Mouse (Mus musculus): ENCODE data around the gene Dhrs7b.
A peak's percentile ranks its signal among the peaks of the same experiment; 100 is the strongest.
"Not testable (repeated sequence)": the region's sequence is repeated elsewhere in the genome, so short reads cannot be mapped to it uniquely, and the experiment has no call there.

Gene Dhrs7b

GRCm38 (mm10) chr11:60830433-60831052, at the start of gene Dhrs7b:
Dhrs7b (plus strand) TSS chr11:60830631.
- DNase-seq, result peak; percentile 93

- no peak for DNase-seq
Measured at GRCm38 (mm10) chr11:60784179-60784922, 46.1 kb upstream of the Dhrs7b start.

- DNase-seq, result peak; percentile 10
Measured at GRCm38 (mm10) chr11:60787595-60787994, 42.8 kb upstream of the Dhrs7b start.

GRCm38 (mm10) chr11:60790472-60790871, 40.0 kb upstream of the Dhrs7b start:
- no peak for DNase-seq

GRCm38 (mm10) chr11:60796342-60796741, 34.1 kb upstream of the Dhrs7b start:
- no peak for DNase-seq

GRCm38 (mm10) chr11:60799977-60800376, 30.5 kb upstream of the Dhrs7b start:
- DNase-seq, result no peak

GRCm38 (mm10) chr11:60800892-60801291, 29.5 kb upstream of the Dhrs7b start:
- DNase-seq, result no peak

- DNase-seq, result no peak
Measured at GRCm38 (mm10) chr11:60808286-60809070, 22.0 kb upstream of the Dhrs7b start.

GRCm38 (mm10) chr11:60809546-60809945, 20.9 kb upstream of the Dhrs7b start:
- DNase-seq, result no peak

- DNase-seq, result peak; percentile 7
Measured at GRCm38 (mm10) chr11:60810046-60810965, 20.1 kb upstream of the Dhrs7b start.

GRCm38 (mm10) chr11:60811054-60811460, 19.4 kb upstream of the Dhrs7b start:
- DNase-seq, result peak; percentile 97

- not testable (repeated sequence) for DNase-seq
Measured at GRCm38 (mm10) chr11:60811618-60812017, 18.8 kb upstream of the Dhrs7b start, which contains the start of gene Shmt1. Shmt1 (minus strand) TSS chr11:60811718.

- DNase-seq, result no peak
Measured at GRCm38 (mm10) chr11:60816398-60816797, 14.0 kb upstream of the Dhrs7b start.

- DNase-seq, result no peak
Measured at GRCm38 (mm10) chr11:60823771-60824170, 6.7 kb upstream of the Dhrs7b start.

- DNase-seq, result no peak
Measured at GRCm38 (mm10) chr11:60825191-60825590, 5.2 kb upstream of the Dhrs7b start.

GRCm38 (mm10) chr11:60826700-60827099, 3.7 kb upstream of the Dhrs7b start:
- no peak for DNase-seq

- DNase-seq, result no peak
Measured at GRCm38 (mm10) chr11:60827241-60827945, 3.0 kb upstream of the Dhrs7b start.

GRCm38 (mm10) chr11:60828903-60829302, 1.5 kb upstream of the Dhrs7b start:
- DNase-seq, result no peak

GRCm38 (mm10) chr11:60836897-60837296, 6.5 kb downstream of the Dhrs7b start:
- no peak for DNase-seq

GRCm38 (mm10) chr11:60837644-60838406, 7.4 kb downstream of the Dhrs7b start:
- no peak for DNase-seq
